Mouse (Mus musculus): ENCODE results near the gene Kit. TPM values are rescaled to one million over a fixed set of nuclear protein-coding genes. Genes with fewer than 3 reads are reported as not detected.

The Kit gene
- polyA plus RNA-seq, 1 experiment, result 0.37 TPM

GRCm38 (mm10) chr5:75625059-75625458 lies 50.3 kb downstream of the Kit start:
- no peak overlapping the region for H3K27ac ChIP-seq (ENCODE audit: insufficient read depth, low read length)
- no peaks in the 10 kb centered on the region for H3K4me1 ChIP-seq (ENCODE audit: control insufficient read depth, insufficient read depth, low read length)
- no peak for TF ChIP-seq POLR2A (IDR thresholded peaks at IDR 0.05; ENCODE audit: low read depth, low read length)
- no peak for TF ChIP-seq CTCF (IDR thresholded peaks at IDR 0.05; ENCODE audit: borderline replicate concordance, insufficient read depth, low read length)
- H3K4me3 ChIP-seq (ENCODE audit: insufficient read depth, low read length), result no peak overlapping the region

GRCm38 (mm10) chr5:75626284-75626683 lies 51.6 kb downstream of the Kit start:
- no peak for TF ChIP-seq POLR2A (IDR thresholded peaks at IDR 0.05; ENCODE audit: low read depth, low read length)
- TF ChIP-seq CTCF (IDR thresholded peaks at IDR 0.05; ENCODE audit: borderline replicate concordance, insufficient read depth, low read length), result no peak
- Histone ChIP-seq H3K4me3 (ENCODE audit: insufficient read depth, low read length) (no peak overlapping the region), H3K27ac (ENCODE audit: insufficient read depth, low read length) (no peak overlapping the region), H3K4me1 (ENCODE audit: control insufficient read depth, insufficient read depth, low read length) (no peaks in the 10 kb centered on the region)

GRCm38 (mm10) chr5:75626703-75627102 lies 52.0 kb downstream of the Kit start:
- Histone ChIP-seq H3K4me3 (ENCODE audit: insufficient read depth, low read length) (no peak overlapping the region), H3K27ac (ENCODE audit: insufficient read depth, low read length) (no peak overlapping the region), H3K4me1 (ENCODE audit: control insufficient read depth, insufficient read depth, low read length) (no peaks in the 10 kb centered on the region)
- no peak for TF ChIP-seq CTCF (IDR thresholded peaks at IDR 0.05; ENCODE audit: borderline replicate concordance, insufficient read depth, low read length)
- no peak for TF ChIP-seq POLR2A (IDR thresholded peaks at IDR 0.05; ENCODE audit: low read depth, low read length)

- Histone ChIP-seq H3K4me1 (ENCODE audit: control insufficient read depth, insufficient read depth, low read length) (no peaks in the 10 kb centered on the region; the same call in 1 of the 2 replicates), H3K27ac (ENCODE audit: insufficient read depth, low read length) (no peak overlapping the region), H3K4me3 (ENCODE audit: insufficient read depth, low read length) (no peak overlapping the region)
- TF ChIP-seq POLR2A (IDR thresholded peaks at IDR 0.05; ENCODE audit: low read depth, low read length) (no peak), CTCF (IDR thresholded peaks at IDR 0.05; ENCODE audit: borderline replicate concordance, insufficient read depth, low read length) (no peak)
Observed at GRCm38 (mm10) chr5:75632257-75632656, 57.5 kb downstream of the Kit start.

- no peak overlapping the region for H3K4me3 ChIP-seq (ENCODE audit: insufficient read depth, low read length)
- TF ChIP-seq POLR2A (IDR thresholded peaks at IDR 0.05; ENCODE audit: low read depth, low read length) (no peak), CTCF (IDR thresholded peaks at IDR 0.05; ENCODE audit: borderline replicate concordance, insufficient read depth, low read length) (no peak)
- no peaks in the 10 kb centered on the region; the same call in 1 of the 2 replicates for H3K4me1 ChIP-seq (ENCODE audit: control insufficient read depth, insufficient read depth, low read length)
- no peak overlapping the region for H3K27ac ChIP-seq (ENCODE audit: insufficient read depth, low read length)
Observed at GRCm38 (mm10) chr5:75632846-75633640, 58.3 kb downstream of the Kit start.

GRCm38 (mm10) chr5:75635385-75635784 lies 60.7 kb downstream of the Kit start:
- H3K4me3 ChIP-seq (ENCODE audit: insufficient read depth, low read length), result no peak overlapping the region
- TF ChIP-seq POLR2A (IDR thresholded peaks at IDR 0.05; ENCODE audit: low read depth, low read length) (no peak), CTCF (IDR thresholded peaks at IDR 0.05; ENCODE audit: borderline replicate concordance, insufficient read depth, low read length) (no peak)
- no peaks in the 10 kb centered on the region; the same call in 1 of the 2 replicates for H3K4me1 ChIP-seq (ENCODE audit: control insufficient read depth, insufficient read depth, low read length)
- no peak overlapping the region for H3K27ac ChIP-seq (ENCODE audit: insufficient read depth, low read length)

- Histone ChIP-seq H3K27ac (ENCODE audit: insufficient read depth, low read length) (no peak overlapping the region), H3K4me3 (ENCODE audit: insufficient read depth, low read length) (no peak overlapping the region)
- TF ChIP-seq CTCF (IDR thresholded peaks at IDR 0.05; ENCODE audit: borderline replicate concordance, insufficient read depth, low read length) (no peak), POLR2A (IDR thresholded peaks at IDR 0.05; ENCODE audit: low read depth, low read length) (no peak)
Observed at GRCm38 (mm10) chr5:75640637-75641036, 65.9 kb downstream of the Kit start.

GRCm38 (mm10) chr5:75647046-75647445 lies 72.3 kb downstream of the Kit start:
- H3K4me1 ChIP-seq (ENCODE audit: control insufficient read depth, insufficient read depth, low read length), result no peaks in the 10 kb centered on the region
- no peak overlapping the region for H3K4me3 ChIP-seq (ENCODE audit: insufficient read depth, low read length)
- TF ChIP-seq POLR2A (IDR thresholded peaks at IDR 0.05; ENCODE audit: low read depth, low read length) (no peak), CTCF (IDR thresholded peaks at IDR 0.05; ENCODE audit: borderline replicate concordance, insufficient read depth, low read length) (no peak)
- no peak overlapping the region for H3K27ac ChIP-seq (ENCODE audit: insufficient read depth, low read length)

More at GRCm38 (mm10) chr5:75640637-75641036, 65.9 kb downstream of the Kit start:
- H3K4me1 ChIP-seq (ENCODE audit: control insufficient read depth, insufficient read depth, low read length), result no peaks in the 10 kb centered on the region

- no peak overlapping the region for H3K4me3 ChIP-seq (ENCODE audit: insufficient read depth, low read length)
- no peaks in the 10 kb centered on the region for H3K4me1 ChIP-seq (ENCODE audit: control insufficient read depth, insufficient read depth, low read length)
- no peak for TF ChIP-seq CTCF (IDR thresholded peaks at IDR 0.05; ENCODE audit: borderline replicate concordance, insufficient read depth, low read length)
- no peak for TF ChIP-seq POLR2A (IDR thresholded peaks at IDR 0.05; ENCODE audit: low read depth, low read length)
- H3K27ac ChIP-seq (ENCODE audit: insufficient read depth, low read length), result no peak overlapping the region
Observed at GRCm38 (mm10) chr5:75650566-75650965, 75.8 kb downstream of the Kit start.

GRCm38 (mm10) chr5:75653431-75653830 lies 78.7 kb downstream of the Kit start:
- no peaks in the 10 kb centered on the region for H3K4me1 ChIP-seq (ENCODE audit: control insufficient read depth, insufficient read depth, low read length)
- no peak overlapping the region for H3K27ac ChIP-seq (ENCODE audit: insufficient read depth, low read length)
- TF ChIP-seq CTCF (IDR thresholded peaks at IDR 0.05; ENCODE audit: borderline replicate concordance, insufficient read depth, low read length) (no peak), POLR2A (IDR thresholded peaks at IDR 0.05; ENCODE audit: low read depth, low read length) (no peak)
- H3K4me3 ChIP-seq (ENCODE audit: insufficient read depth, low read length), result no peak overlapping the region

Data from embryonic fibroblast, embryonic 13.5 days (primary cell).